Mouse (Mus musculus) embryo, embryonic 11.5 days (tissue): Measurements from ENCODE around the gene Zfp846.
"Not testable (repeated sequence)": the region's sequence is repeated elsewhere in the genome, so short reads cannot be mapped to it uniquely, and the experiment has no call there.

ENCODE experiments used
- DNase-seq: peaks from one replicate; pipeline ENCODE4 v3.0.0-alpha.2; 2012; ENCODE audit warnings: low read depth, low spot score

Zfp846 gene

GRCm38 (mm10) chr9:20581175-20581634 is at the start of gene Zfp846:
Gene Zfp846, plus strand, starts transcription at chr9:20581291.
- DNase-seq: peak; percentile 89

DNA sequence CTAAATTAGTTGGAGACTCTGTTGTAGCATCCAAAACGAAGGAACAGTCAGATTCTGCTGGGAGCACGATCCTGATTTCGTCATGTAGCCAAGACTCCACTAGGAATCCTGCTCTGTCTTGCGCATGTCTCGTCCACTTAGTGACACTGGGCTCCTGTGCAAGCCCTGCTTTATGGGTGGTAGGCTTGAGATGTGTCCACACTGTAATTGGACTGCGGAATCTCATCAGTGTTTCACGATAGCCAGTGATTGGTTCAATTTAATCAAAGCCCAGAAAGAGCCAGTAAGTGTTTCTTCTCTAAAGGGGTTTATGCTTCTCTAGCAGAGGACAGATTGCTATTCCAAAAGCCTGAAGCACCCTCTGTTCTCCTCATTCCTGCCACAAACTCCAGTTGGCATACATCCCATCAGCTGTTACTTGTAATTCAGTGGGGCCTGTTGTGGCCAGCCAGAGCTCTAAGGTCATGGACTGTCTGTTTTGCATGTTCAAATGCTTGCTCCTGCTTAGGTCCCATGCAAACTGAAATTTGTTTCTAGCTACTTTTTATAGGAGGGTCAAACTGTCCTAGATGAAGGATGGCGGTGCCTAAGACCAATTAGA is 46.7 kb upstream of the Zfp846 start:
- no peak for DNase-seq

GRCm38 (mm10) chr9:20536598-20536997 is 44.5 kb upstream of the Zfp846 start:
- no peak for DNase-seq

DNA sequence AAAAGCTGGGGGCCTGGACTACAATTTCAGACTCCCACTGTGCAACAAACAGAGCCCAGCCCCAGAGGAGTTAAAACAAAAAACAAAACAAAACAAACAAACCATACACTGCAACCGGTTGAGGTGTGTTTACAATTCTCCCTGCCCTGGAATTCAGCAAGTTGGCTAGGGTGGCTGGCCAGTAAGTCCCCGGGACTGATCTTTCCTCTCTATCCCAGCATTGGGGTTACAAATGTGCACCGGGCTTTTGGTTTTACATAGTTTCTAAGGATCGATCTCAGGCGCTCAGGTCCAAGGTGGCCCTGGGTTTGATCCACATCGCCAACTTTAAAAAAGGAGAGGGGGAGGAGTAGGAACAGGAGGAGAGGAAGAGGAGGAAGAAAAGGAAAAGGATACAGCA is 37.6 kb upstream of the Zfp846 start:
- no peak for DNase-seq

DNA sequence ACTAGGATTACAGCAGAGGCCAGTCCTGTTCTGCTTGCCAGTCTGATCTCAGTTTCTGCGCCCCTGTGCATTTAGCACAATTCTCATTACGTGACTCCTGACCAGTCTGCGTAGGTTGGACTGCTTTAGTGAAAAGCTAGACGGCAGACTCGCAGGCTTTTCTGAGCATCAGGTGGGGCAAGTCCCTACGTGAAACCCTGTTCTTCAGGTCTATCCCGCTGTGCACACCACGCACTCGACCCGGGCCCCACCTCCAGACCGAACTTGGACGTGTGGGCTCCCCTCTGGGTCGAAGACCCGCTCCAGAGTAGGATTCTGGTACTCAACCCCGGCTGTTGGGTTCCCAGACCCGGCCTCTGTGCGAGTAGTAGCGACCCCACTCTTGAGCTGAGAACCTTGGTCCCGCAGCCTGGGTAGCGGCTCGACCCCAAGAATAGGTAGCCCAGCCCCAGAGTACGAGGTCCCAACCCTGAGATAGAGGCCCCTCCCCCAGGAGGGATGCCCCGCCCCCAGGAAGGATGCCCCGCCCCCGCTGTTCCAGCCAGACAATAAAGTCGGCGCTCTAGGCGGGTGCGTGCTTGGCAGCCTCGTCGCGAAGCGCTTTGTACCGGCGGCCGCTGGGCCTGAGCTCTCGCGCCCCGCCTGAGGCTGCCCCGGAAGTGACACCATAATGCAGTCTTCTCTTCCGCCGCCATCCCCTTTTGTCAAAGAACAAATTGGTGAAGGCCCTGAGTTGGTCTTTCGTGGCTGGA is 36.8 kb upstream of the Zfp846 start:
- DNase-seq: peak; percentile 78

DNA sequence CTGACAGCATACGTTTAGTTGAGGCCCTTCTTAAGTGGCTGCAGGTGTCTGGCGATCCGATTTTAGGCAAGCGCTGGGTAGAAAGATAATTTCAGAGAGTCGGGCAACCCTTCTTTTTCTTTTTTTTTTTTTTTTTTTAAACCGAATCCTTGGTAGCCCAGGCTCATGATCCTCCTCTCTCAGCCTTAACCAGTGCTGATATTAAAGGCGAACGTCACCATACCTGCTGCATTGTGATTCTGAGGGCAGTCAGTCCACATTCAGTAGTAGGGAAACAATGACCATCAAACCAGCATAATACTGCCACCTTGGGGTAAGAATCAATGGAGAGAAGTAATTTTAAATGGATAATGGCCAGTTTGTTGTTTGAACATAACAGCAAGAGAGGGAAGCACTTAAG is 35.9 kb upstream of the Zfp846 start:
- DNase-seq: peak; percentile 9

DNA sequence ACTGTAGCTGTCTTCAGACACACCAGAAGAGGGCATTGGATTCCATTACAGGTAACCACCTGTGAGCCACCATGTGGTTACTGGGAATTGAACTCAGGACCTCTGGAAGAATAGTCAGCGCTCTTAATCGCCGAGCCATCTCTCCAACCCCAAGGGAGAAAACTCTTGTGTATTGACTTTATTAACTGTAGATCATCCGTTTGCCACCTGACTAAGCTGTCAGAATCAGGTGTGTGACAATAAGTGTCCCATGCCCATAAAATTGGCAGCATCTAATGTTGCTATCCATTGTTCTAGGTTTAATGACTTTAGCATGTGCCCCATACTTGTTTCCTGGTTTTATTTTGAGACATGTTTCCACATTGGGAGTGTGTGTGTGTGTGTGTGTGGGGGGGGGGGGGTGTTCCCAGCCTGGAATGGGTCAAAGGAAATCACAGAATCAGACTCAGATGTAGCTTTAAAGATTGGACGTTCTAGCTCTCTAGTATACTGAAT is 29.3 kb upstream of the Zfp846 start:
- no peak for DNase-seq

DNA sequence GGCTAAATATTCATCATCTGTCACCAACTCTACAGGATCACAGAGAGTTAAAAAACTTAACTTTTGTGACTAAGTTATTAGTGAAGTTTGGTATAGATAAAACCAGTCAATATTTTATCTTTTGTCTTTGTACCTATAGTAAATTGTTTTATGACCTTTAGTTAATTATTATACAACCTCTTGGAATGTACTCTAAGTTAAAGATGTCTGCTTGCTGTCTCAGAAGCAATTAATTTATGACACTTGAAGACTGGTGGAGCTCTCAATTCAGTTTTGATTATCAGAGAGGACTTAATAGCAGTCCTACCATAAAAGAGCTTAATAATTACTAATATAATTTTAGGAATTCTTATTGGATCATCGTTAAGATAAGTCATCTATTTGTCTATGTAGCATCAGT is 28.4 kb upstream of the Zfp846 start:
- no peak for DNase-seq

GRCm38 (mm10) chr9:20562177-20562576 is 18.9 kb upstream of the Zfp846 start:
- no peak for DNase-seq

GRCm38 (mm10) chr9:20565326-20566030 is 15.6 kb upstream of the Zfp846 start:
- not testable (repeated sequence) for DNase-seq

DNA sequence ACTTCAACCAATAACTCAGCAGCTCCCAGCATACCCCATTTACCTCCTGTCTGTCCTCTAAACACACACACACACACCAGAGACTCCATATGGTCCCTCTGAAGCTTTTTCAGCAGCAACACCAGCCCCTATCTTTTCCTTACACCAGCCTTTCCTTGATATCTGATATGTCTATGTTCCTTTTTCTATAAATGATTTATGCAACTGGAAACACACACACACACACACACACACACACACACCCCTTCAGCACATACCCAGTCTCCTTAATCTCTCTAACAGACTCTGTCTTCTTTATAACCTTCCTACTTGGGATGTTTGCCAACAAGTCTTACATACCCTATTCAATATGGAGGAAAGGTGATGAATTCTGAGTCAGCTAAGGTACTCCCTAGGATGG is 10.0 kb upstream of the Zfp846 start:
- DNase-seq: no peak

- DNase-seq: no peak
Observed at GRCm38 (mm10) chr9:20576591-20576990, 4.5 kb upstream of the Zfp846 start.

DNA sequence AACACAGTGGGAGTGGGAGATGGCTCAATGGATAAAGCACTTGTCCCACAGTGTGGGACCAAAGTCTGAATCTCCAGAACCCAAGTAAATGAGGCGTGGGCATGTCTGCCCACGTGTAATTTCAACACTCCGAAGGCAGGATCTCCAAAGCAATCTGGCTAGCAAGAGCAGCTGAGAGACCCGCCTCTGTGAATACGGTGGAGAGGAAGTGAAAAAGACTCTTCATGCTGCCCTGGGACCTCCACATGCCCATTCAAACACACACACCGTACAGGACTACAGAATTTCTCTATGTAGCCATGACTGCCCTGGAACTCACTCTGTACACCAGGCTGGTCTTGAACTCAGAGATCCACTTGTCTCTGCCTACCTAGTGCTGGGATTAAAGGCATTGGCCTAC is 20.2 kb downstream of the Zfp846 start:
- DNase-seq: no peak

DNA sequence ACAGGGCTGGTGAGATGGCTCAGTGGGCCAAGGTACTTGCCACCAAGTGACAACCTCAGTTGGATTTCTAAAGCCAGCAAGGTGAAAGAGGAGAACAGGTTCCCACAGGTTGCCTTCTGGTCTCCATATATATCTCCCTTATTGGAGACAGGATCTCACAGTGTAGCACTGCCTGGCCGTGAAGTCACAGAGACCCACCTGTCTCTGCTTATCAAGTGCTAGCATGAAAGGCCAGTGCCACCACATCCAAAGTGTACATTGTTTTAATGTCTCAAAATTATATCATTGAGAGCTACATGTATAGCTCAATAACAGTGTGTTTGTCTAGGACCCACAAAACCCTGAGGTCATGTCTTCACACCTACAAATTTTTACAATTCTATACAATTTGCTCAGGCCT is 25.2 kb downstream of the Zfp846 start:
- no peak for DNase-seq

DNA sequence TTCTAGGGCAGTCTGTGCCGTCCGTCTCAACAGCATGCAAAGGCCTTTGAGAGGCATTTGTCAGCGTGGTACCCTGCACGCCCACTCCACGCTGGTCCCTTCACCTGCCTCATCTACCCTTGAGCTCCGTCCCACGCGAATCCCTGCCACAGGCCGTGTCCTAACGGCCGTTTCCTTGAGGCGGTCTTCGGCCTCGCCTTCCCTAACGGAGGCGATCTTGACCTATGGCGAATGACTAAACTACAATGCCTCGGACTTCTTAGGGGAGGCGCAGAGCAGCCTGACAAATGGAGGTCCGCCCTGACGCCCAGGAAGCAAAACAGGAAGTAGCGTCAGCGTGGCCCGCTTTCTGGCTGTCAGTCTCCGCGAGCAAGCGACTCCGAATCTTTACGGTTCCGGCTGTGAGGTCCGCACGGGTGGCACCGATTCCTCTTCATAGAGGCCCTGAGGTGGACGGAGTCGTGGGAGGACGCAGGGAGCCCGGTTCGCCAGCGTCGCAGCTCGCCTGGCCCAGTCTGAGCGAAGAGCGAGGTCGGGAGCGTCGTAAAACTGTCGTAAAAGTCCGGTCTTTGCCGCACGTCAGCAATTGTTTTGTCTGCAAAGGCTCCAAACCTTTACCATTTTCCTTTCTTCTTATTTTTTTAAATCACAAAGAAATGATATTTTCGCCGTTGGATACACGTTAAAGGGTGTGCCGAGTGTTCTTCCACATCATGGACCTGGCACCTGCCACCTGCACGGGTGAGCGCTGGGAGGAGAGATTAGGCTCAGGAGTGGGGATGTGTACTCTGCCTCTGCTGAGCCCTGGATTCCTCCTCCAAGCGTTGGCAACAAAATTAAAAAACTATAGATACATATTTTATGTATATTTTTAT is 26.2 kb downstream of the Zfp846 start:
- DNase-seq: peak; percentile 88

DNA sequence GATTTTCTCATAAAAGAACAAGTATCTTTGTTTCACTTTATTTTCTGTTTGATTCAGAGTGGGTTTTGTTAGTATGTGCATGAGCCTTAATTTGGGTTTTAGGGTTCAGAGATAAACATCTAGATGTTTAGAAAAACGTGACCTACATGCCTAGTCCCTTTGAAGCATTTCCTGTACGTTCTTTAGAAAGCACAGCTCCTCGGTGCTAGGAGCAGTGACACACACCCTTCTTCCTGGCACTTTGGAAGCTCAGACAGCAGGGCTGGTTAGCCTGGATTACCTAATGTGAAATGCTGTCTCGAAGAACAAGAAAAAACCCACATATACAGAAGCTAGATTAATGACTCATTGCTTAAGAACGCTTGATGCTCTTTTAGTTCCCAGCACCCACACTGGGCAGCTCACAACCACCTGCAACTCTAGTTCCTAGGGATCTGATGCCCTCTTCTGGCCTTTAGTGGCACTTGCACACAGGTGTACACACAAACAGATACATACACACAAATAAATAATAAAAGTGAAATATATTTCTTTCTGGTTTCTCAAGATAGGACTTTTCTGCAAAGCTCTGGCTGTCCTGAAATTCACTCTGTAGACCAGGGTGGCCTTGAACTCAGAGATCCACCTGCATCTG is 28.9 kb downstream of the Zfp846 start:
- no peak for DNase-seq

DNA sequence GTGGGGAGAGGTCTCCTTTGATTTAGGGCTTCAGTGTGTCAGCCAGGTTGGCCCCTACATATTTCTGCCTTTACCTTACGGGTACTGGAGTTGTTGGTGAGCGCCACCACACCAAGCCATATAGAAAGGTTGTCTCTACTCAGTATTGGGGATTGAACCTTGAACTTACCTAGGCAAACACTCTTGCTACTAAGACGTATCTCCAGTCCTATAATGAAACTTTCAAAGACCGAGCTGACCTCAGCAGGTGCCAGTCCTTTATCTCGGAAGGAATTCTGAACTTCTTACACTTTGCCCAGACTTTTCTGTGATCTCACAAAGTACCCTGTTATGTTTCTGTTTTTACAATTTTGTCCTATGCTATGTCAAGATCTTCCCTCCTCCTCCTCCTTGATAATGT is 30.9 kb downstream of the Zfp846 start:
- DNase-seq: no peak

GRCm38 (mm10) chr9:20616685-20617084 is 35.6 kb downstream of the Zfp846 start:
- no peak for DNase-seq

DNA sequence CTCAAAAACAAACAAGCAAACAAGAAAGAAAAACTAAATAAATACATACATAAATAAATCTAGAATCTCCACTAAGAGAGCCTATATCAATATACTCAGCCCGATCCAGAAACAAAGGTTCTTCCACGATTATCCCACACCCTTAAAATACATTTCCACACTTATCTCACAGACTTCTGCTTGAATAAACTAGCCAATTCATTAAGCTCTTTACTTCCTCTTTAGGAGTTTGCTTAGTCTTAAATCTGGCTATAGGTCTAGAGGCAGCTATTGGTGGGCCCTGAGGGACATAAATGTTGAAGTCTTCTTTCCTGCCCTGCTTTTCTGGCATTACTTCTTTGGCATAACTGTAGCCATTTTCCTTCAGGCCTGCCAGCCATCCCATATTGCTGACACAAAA is 50.2 kb downstream of the Zfp846 start:
- no peak for DNase-seq

GRCm38 (mm10) chr9:20635676-20636075 is 54.6 kb downstream of the Zfp846 start:
- DNase-seq: not testable (repeated sequence)

- no peak for DNase-seq
Observed at GRCm38 (mm10) chr9:20636256-20636655, 55.2 kb downstream of the Zfp846 start.
